Mouse (Mus musculus) neural tube, embryonic 15.5 days (tissue): ENCODE measurements around the gene Golga3. TPM values are rescaled to one million over a fixed set of nuclear protein-coding genes. Genes with fewer than 3 reads are reported as not detected.

Source experiments
- ATAC-seq: fragments of 200-750 bp; cut with Nextera tagmentation; 2 replicates; pipeline ENCODE4 v1.8.0; 2017; ENCODE audit warnings: mild to moderate bottlenecking, moderate TSS enrichment, moderate library complexity; ENCODE audit not compliant: low FRiP score
- H3K27ac ChIP-seq: fragments of 300-500 bp; sonication (generic); replicated peaks from 2 replicates; pipeline ENCODE4 v1.5.1; 2015; ENCODE audit warnings: mild to moderate bottlenecking, inconsistent platforms
- H3K27me3 ChIP-seq: fragments of 300-500 bp; sonication (generic); replicated peaks from 2 replicates; pipeline ENCODE4 v1.6.1; 2015; ENCODE audit warnings: inconsistent platforms
- H3K36me3 ChIP-seq: fragments of 300-500 bp; sonication (generic); 2 replicates; pipeline ENCODE4 v1.6.1; 2015; ENCODE audit warnings: inconsistent platforms
- H3K4me1 ChIP-seq: fragments of 300-500 bp; sonication (generic); 2 replicates; pipeline ENCODE4 v1.6.1; 2015; ENCODE audit warnings: inconsistent platforms
- H3K4me2 ChIP-seq: fragments of 300-500 bp; sonication (generic); 2 replicates; pipeline ENCODE4 v1.6.1; 2015; ENCODE audit warnings: inconsistent platforms, mild to moderate bottlenecking, moderate library complexity
- H3K4me3 ChIP-seq: fragments of 300-500 bp; sonication (generic); replicated peaks from 2 replicates; pipeline ENCODE4 v1.5.1; 2015; ENCODE audit warnings: mild to moderate bottlenecking, inconsistent platforms
- H3K9ac ChIP-seq: fragments of 300-500 bp; sonication (generic); replicated peaks from 2 replicates; pipeline ENCODE4 v1.6.1; 2015; ENCODE audit warnings: mild to moderate bottlenecking, inconsistent platforms
- H3K9me3 ChIP-seq: fragments of 300-500 bp; sonication (generic); replicated peaks from 2 replicates; pipeline ENCODE4 v1.6.1; 2016; ENCODE audit warnings: inconsistent platforms
- WGBS: fragments of 180-500 bp; shearing (Covaris S2); methylation state at CpG from one replicate; pipeline ENCODE4 v1.1.7; 2015; ENCODE audit warnings: mixed read lengths; 5-methylcytosine and 5-hydroxymethylcytosine counted together
- polyA plus RNA-seq: library from polyadenylated mRNA; unstranded; fragments of >200 nt; fragmentation: Nextera tagmentation; extraction: Ambion mirVana; gene quantifications from 2 replicates; pipeline ENCODE4 v1.2.1, GENCODE M21; 2015

Gene Golga3
- polyA plus RNA-seq, 1 experiment from 2014 or later: 23.6 TPM

GRCm38 (mm10) chr5:110203164-110203895 is 26.8 kb downstream of the Golga3 start:
- H3K9ac ChIP-seq: no peak overlapping the region
- WGBS: 86% methylated on average over 10 of the region's 10 CpGs
- H3K4me3 ChIP-seq: no peak overlapping the region
- no peak overlapping the region for H3K27ac ChIP-seq
- no peaks in the 10 kb centered on the region for H3K9me3 ChIP-seq
- H3K36me3 ChIP-seq: peaks cover 82% of the 10 kb centered on the region
- no peaks in the 10 kb centered on the region for H3K4me1 ChIP-seq
- H3K4me2 ChIP-seq: no peak overlapping the region
- H3K27me3 ChIP-seq: no peaks in the 10 kb centered on the region
- ATAC-seq: no peak

GRCm38 (mm10) chr5:110204777-110205176 is 28.3 kb downstream of the Golga3 start:
- no peak overlapping the region for H3K4me2 ChIP-seq
- ATAC-seq: no peak
- H3K27ac ChIP-seq: no peak overlapping the region
- no peaks in the 10 kb centered on the region for H3K9me3 ChIP-seq
- H3K27me3 ChIP-seq: no peaks in the 10 kb centered on the region
- 84% methylated on average over 6 of the region's 6 CpGs for WGBS
- H3K9ac ChIP-seq: no peak overlapping the region
- no peaks in the 10 kb centered on the region for H3K4me1 ChIP-seq
- H3K36me3 ChIP-seq: peaks cover 92% of the 10 kb centered on the region
- H3K4me3 ChIP-seq: no peak overlapping the region

GRCm38 (mm10) chr5:110211312-110211711 is 34.8 kb downstream of the Golga3 start:
- Histone ChIP-seq H3K36me3 (peaks cover 95% of the 10 kb centered on the region), H3K9ac (no peak overlapping the region), H3K4me3 (no peak overlapping the region), H3K4me2 (no peak overlapping the region), H3K4me1 (no peaks in the 10 kb centered on the region), H3K27me3 (no peaks in the 10 kb centered on the region), H3K9me3 (no peaks in the 10 kb centered on the region), H3K27ac (no peak overlapping the region)
- no peak for ATAC-seq
- 93% methylated on average over 2 of the region's 2 CpGs for WGBS

- Histone ChIP-seq H3K4me1 (no peaks in the 10 kb centered on the region), H3K27me3 (no peaks in the 10 kb centered on the region), H3K27ac (no peak overlapping the region), H3K4me2 (no peak overlapping the region), H3K9ac (no peak overlapping the region), H3K9me3 (no peaks in the 10 kb centered on the region), H3K36me3 (peaks cover 93% of the 10 kb centered on the region), H3K4me3 (no peak overlapping the region)
- WGBS: 98% methylated on average over 3 of the region's 3 CpGs
- no peak for ATAC-seq
Observed at GRCm38 (mm10) chr5:110216780-110217179, 40.3 kb downstream of the Golga3 start.

- H3K4me3 ChIP-seq: no peak overlapping the region
- no peak overlapping the region for H3K27ac ChIP-seq
- H3K36me3 ChIP-seq: peaks cover 81% of the 10 kb centered on the region
- 90% methylated on average over 4 of the region's 4 CpGs for WGBS
- no peaks in the 10 kb centered on the region for H3K4me1 ChIP-seq
- no peak for ATAC-seq
- no peaks in the 10 kb centered on the region for H3K27me3 ChIP-seq
- no peaks in the 10 kb centered on the region for H3K9me3 ChIP-seq
- H3K4me2 ChIP-seq: no peak overlapping the region
- no peak overlapping the region for H3K9ac ChIP-seq
Observed at GRCm38 (mm10) chr5:110220331-110220730, 43.8 kb downstream of the Golga3 start.

- no peak overlapping the region for H3K4me3 ChIP-seq
- no peaks in the 10 kb centered on the region for H3K9me3 ChIP-seq
- no peak overlapping the region for H3K27ac ChIP-seq
- H3K4me1 ChIP-seq: no peaks in the 10 kb centered on the region
- 76% methylated on average over 6 of the region's 6 CpGs for WGBS
- peaks cover 70% of the 10 kb centered on the region for H3K36me3 ChIP-seq
- no peak overlapping the region for H3K4me2 ChIP-seq
- H3K27me3 ChIP-seq: no peaks in the 10 kb centered on the region
- no peak overlapping the region for H3K9ac ChIP-seq
- ATAC-seq: no peak
Observed at GRCm38 (mm10) chr5:110222757-110223156, 46.3 kb downstream of the Golga3 start.

GRCm38 (mm10) chr5:110225056-110225455 is 48.6 kb downstream of the Golga3 start:
- Histone ChIP-seq H3K27ac (no peak overlapping the region), H3K4me2 (no peak overlapping the region), H3K4me1 (peaks cover 3% of the 10 kb centered on the region), H3K9me3 (no peaks in the 10 kb centered on the region), H3K4me3 (no peak overlapping the region), H3K36me3 (peaks cover 50% of the 10 kb centered on the region), H3K9ac (no peak overlapping the region), H3K27me3 (no peaks in the 10 kb centered on the region)
- WGBS: 83% methylated on average over 3 of the region's 3 CpGs
- ATAC-seq: no peak

GRCm38 (mm10) chr5:110227336-110227883 is 50.9 kb downstream of the Golga3 start:
- Histone ChIP-seq H3K4me3 (no peak overlapping the region), H3K27ac (no peak overlapping the region), H3K4me1 (peaks cover 17% of the 10 kb centered on the region), H3K4me2 (no peak overlapping the region), H3K9me3 (no peaks in the 10 kb centered on the region), H3K27me3 (no peaks in the 10 kb centered on the region), H3K36me3 (peaks cover 26% of the 10 kb centered on the region), H3K9ac (no peak overlapping the region)
- ATAC-seq: no peak
- 24% methylated on average over 1 of the region's 1 CpGs for WGBS

GRCm38 (mm10) chr5:110230401-110230779 is 53.9 kb downstream of the Golga3 start:
- H3K4me1 ChIP-seq: peaks cover 25% of the 10 kb centered on the region
- peak overlapping the region; percentile 92 for H3K27ac ChIP-seq
- H3K4me2 ChIP-seq: peak overlapping the region; percentile 77
- peak; percentile 30 for ATAC-seq
- WGBS: 5% methylated on average over 8 of the region's 8 CpGs
- peak overlapping the region; percentile 97 for H3K9ac ChIP-seq
- H3K27me3 ChIP-seq: no peaks in the 10 kb centered on the region
- no peaks in the 10 kb centered on the region for H3K9me3 ChIP-seq
- H3K36me3 ChIP-seq: peaks cover 18% of the 10 kb centered on the region; the same call in 1 of the 2 replicates
- peak overlapping the region; percentile 74 for H3K4me3 ChIP-seq

- Histone ChIP-seq H3K27ac (peak within 1 kb of the TSS; percentile 92), H3K4me1 (peaks cover 25% of the 10 kb centered on the region), H3K9ac (peak within 1 kb of the TSS; percentile 97), H3K4me2 (peak within 1 kb of the TSS; percentile 77), H3K4me3 (peak within 1 kb of the TSS; percentile 74), H3K9me3 (no peaks in the 10 kb centered on the region), H3K36me3 (peaks cover 20% of the 10 kb centered on the region), H3K27me3 (no peaks in the 10 kb centered on the region)
- WGBS: under 1% methylated on average over 80 of the region's 81 CpGs
- ATAC-seq: peak; percentile 95
Observed at GRCm38 (mm10) chr5:110230780-110231461, 54.4 kb downstream of the Golga3 start, which contains the start of gene Ankle2. TSS of gene Ankle2 (plus strand) at chr5:110231004.

GRCm38 (mm10) chr5:110231638-110232037 is 55.1 kb downstream of the Golga3 start:
- 40% methylated on average over 13 of the region's 13 CpGs for WGBS
- H3K36me3 ChIP-seq: peaks cover 23% of the 10 kb centered on the region
- H3K27ac ChIP-seq: no peak overlapping the region
- H3K4me2 ChIP-seq: peak overlapping the region; percentile 77
- no peak for ATAC-seq
- peaks cover 25% of the 10 kb centered on the region for H3K4me1 ChIP-seq
- H3K9ac ChIP-seq: peak overlapping the region; percentile 97
- peak overlapping the region; percentile 74 for H3K4me3 ChIP-seq
- no peaks in the 10 kb centered on the region for H3K27me3 ChIP-seq
- H3K9me3 ChIP-seq: no peaks in the 10 kb centered on the region

GRCm38 (mm10) chr5:110232346-110232745 is 55.8 kb downstream of the Golga3 start:
- H3K27ac ChIP-seq: no peak overlapping the region
- H3K9me3 ChIP-seq: no peaks in the 10 kb centered on the region
- H3K4me3 ChIP-seq: no peak overlapping the region
- peak overlapping the region; percentile 77 for H3K4me2 ChIP-seq
- peaks cover 25% of the 10 kb centered on the region for H3K4me1 ChIP-seq
- no peak for ATAC-seq
- H3K9ac ChIP-seq: no peak overlapping the region
- 86% methylated on average over 6 of the region's 6 CpGs for WGBS
- no peaks in the 10 kb centered on the region for H3K27me3 ChIP-seq
- H3K36me3 ChIP-seq: peaks cover 24% of the 10 kb centered on the region
